Mouse (Mus musculus) thymus, postnatal 25 days (tissue): ENCODE measurements around the gene C1qb.

Source experiments
- DNase-seq: peaks from one replicate; pipeline ENCODE4 v3.0.0; 2022

Gene C1qb

DNA sequence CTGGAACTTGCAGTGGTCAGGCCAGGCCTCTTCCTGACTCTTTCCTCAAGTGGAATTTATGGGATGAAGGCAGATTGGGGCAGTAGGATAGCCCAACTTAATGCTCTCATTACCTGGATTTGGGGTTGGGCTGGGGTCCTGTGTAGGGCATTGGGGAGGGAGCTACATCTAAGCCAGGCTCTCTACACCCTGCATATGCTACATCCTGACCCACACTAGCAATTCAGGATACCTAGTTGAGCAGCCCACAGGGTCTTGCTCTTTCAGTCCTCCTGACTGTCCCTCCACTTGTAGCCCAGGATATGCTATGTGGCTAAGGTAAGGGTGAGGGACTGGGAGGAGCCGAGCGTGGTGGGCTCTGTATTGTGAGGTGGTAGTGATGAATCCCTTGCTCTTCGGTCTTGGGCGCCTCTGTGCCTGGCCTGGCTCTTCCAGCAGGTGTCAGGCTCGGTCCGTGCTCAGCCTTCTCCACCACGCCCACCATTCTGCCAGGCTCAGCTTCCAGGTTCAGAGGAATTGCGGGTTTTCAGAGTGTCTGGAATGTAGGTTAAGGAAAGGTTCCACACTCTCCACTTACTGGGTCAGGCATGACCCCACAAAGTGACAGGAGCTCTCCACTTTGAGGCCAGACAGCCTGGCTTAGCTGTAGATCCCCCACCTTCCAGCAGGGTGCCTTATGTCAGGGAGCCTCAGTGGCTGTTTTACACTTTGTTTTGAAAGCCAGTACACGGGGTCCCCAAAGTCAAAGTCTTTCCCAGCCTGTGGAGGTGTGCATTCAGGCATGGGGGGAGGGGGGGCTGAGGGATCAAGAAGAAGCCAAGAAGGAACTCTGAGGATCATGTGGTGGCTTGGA, 7.9 kb upstream of the C1qb start:
- DNase-seq, result no peak

DNA sequence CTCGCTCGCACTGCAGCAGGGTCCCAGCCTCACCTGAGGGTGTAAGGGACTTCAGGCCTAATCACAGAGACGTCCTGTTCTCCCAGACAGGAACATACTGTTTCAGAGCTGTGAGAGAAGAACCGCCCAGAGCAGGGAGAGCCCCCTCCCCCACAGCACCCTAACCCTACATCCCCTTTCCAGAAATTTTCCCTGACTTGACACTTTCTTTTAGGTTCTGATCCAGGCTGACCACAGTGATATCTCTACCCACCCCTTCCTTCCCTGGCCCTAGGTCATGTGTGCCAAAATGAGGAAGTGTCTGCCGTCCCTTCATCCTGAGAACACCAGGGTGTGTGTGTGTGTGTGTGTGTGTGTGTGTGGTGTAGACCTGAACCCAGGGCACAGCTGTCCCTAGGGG, 6.8 kb upstream of the C1qb start, which contains the start of gene C1qc:
C1qc (minus strand) TSS at position 255 of the 400 bp plus-strand sequence.
- no peak for DNase-seq

DNA sequence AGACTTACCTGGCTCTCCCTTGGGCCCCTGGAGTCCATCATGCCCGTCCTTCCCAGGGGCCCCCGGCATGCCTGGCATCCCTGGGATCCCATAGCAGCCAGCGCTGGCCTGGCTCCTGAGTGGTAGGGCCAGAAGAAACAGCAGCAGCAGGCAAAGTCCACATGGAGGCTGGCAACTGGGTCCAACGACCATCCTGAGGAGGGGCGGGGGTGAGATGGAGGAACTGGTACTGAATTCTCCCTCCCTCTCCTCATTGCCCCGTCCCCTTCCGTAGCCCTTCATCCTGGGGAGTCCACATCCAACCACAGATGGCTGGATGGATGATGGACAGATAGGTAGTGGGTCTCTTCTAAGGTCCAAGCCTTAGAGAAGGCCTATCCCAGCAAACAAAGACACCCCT, 6.4 kb upstream of the C1qb start:
- DNase-seq, result no peak

DNA sequence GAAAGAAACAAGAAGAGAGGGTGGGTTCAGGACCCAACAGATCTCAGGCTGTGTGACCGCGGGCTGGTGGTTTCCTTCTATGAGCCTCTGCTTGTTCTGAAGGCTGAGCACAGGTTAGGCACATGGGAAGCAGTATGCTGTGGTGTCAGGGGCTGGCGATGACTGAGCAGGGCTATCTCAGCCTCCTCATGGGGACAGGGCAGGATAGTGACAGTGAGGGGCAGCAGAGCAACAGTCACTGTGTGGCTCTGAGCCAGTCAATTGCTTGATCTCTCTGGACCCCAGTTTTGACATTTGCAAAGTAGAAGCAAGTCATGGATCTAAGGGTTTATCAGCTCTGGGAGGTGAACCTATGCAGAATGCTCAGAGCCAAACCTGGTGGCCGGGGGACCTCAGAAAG, 5.1 kb upstream of the C1qb start:
- no peak for DNase-seq

DNA sequence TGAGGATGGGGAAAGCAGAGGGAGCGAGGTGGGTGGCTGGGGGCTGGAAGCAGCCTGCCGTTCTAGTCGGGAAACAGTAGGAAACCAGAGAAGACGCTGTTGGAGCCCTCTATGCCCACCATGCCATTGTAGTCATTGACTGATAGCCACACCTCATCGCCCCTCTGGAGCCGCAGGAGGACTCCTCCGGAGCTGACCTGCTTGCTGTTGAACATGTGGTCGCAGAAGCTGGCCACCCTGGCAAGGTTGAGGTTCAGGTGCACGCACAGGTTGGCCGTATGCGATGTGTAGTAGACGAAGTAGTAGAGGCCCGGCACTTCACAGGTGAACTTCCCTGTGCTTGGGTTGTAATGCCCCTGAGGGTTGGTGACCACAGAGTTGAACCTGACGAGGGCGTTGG, 4.0 kb upstream of the C1qb start:
- DNase-seq, result no peak

DNA sequence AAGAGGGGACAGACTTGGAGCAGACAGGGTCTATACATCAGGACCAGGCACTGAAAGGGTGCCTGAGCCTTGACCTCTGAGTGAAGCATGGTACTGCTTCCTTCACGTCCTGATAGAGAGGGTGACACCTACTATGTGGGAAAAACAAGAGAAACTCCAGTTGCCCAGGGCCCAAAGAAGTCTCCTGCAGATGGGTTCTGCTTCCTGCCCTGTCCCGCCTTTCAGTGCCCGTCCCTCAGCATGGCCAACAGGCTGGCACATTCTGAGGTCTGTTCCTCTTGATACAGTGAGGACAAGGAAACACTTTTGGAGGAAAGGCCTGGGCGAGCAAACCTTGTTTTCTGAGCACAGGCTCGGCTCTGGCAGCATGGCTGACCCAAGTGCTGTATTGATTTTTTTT, 1.7 kb upstream of the C1qb start:
- DNase-seq, result no peak

DNA sequence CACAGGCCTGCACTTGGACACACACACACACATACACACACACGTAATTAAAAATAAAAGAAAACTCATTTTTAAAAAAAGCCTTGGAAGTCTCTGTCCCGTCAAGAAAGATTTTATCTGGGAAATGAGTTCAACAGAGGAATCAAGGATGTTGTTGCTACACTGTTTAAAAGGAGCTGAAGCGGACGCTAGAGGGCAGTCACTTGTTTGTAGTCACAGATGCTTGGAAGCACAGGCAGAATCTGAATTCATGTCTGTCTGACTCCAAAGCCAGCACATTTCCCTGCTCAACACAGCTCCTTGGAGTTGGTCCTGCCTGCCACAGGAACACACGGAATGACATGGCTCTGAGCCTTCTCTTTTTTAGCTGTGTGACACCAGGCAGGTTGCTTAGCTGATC, 7.4 kb downstream of the C1qb start:
- DNase-seq, result no peak

DNA sequence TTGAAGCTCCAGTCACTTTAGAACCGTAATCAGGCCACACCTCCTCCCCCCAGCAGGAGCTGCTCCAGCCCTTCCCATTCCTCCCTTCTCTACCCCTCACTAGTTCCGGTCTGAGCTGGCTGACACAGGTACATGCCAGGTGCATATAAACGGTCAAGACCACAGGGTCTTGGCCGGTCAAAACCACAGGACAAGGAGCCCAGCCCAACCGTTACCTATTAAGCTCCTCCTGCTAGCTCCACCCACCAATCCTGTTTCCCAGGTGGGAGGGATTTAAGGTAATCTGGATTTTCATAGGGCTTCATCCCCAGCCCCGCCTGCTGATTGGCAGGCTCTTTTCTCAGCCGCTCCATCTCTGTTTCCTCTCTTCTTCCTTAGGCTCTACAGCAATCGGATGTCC, 7.8 kb downstream of the C1qb start:
- DNase-seq, result no peak

DNA sequence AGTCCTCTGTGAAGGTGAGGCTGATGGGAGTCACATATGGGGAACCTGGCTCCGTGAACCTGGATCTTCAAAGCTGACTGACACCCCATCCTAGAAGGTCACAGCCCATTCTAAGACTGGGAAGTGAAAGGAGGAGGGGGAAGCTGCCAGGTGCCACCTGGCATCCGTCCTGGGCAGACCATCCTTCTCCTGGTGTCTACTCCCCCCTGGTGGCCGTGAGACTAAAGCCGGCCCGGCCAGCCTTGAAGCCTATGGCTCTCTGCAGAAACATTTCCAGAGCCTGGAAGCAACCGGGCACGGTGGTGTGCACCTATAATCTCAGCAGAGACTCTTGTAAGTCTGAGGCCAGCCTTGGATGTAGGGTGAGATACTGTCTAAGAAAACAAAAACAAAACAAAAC, 9.0 kb downstream of the C1qb start:
- peak; percentile 69 for DNase-seq

DNA sequence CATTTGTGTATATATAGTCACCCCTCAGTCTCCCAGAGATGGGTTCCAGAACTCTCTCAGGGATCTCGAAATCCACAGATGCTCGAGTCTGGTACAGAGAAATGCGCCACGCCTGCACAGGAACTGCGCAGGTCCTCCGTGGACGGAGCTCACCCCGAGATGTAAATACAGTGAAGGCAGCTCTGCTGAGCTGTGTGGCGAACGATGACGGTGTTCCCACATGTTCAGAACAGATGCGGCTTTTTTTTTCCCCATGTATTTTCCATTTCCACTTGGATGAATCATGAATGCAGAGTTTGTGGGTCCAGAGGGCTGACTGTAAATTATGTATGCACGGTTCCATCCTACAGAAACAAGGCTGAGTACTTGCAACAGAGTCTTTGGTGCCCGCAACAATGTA, 11.0 kb downstream of the C1qb start:
- DNase-seq, result no peak

DNA sequence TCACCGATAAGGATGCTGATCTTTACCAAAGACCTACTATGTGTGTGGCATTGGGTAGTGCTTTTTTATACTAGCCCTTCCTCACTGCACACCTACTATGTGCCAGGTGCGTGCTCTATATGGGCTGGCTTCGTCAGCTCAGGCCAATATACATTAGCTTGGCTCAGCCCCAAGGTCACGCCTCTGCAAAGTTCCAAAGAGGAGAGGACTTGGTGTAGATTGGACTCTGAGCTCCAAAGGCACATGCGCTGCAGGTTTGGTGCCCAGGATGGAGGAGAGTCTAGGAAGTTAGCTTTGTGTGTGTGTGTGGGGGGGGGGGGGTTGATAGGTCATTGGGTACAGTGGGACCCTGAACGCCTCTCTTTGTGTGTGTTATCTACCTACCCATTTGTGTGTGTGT, 17.6 kb downstream of the C1qb start:
- no peak for DNase-seq

DNA sequence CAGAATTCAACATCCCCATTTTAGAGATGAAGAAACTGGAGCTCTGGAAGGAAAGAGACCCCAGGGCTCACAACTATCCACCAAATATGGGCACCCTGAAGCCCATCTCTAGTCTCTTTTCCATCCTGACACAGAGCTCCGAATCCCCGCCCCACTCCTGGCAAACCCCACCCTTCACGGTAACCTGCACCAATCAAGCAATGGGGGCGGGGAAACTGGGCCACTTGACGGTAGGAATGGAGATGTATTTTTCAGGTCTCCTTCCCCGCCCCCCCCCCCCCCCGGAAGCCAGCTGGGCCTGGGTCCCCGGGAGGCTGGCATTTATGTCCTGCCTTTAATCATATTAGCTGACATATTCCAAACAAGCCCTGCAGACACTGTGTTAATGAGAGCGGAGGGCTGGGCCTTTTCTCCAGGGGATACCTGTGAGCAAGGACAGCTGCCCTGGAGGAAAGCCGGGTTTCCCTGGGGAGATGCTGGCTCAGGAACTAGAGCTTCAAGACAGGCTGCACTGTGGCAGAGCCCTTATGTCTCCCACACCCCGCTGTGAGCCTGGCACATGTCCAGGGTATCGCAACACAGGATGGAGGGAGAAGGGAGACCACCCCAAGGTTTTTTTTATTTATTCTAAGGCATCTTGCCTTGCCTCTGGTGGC, 18.2 kb downstream of the C1qb start:
- no peak for DNase-seq

DNA sequence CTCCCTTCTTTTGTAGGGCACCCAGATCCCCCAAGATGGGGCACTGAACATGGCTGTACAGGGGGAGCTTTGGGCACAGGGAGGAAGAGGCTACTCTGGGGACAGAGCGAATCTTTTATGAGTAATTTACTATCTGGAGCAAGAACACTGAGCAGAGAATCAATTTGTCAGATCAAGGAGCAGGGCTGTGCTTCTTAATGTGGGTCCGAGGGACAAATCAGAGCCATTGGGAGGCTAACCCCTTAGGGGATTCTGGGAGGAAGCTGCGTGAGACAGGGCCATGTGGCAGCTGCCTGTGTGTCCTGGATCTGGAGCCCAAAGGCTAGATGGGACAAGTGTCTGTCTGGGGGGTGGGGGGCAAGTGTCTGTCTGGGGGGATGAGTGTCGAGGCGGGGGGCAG, 20.5 kb downstream of the C1qb start:
- DNase-seq, result no peak

DNA sequence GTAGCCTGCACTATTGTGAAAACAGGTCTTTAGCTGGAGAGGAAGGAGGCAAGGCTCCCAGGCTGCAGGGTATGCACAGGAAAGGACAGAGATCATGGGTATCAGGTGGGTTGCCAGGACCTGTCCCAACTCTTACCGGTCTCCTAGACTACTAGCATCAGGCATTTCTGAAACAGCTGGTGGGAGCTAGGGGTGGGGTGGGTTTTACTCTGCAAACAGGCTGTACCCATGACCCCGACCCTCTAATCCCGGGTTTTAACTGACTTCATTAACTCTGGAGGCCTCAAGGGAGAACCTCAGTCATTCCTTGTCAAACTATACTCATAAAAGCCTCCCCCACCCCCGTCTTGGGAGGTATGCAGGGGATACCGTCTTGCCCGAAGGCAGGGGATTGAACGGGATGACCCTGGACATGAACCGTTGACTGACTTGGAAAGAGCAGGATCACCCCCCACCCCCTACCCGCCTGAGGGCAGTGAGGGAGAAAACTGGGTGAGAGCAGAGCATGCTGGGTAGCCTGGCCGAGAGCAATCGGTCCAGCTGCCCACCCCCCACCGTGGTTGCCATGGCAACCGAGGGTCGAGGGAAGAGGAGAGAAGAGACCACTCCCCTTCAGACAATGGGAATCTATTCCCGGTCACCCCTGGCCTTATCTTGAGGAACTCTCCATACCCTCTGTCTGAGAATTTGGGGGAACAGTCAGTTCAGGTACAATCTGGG, 21.1 kb downstream of the C1qb start:
- no peak for DNase-seq

DNA sequence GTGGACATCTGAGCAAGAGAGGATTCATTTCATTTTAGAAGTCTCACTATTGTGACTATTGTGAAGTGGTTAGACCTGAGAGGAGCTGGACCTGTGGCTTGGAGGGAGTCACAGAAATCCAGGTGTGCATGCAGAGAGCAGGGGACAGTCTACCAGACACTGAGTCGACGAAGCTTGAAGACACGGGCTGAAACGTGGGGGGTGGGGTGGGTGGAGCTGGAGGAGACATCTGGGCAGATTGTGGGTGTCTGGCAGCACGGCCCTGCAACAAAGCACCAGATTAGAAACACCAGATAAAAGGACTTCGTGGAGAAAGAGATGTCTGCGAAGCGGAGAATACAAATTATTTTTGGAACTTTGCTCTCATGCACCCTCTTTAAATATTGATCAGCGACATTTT, 22.5 kb downstream of the C1qb start:
- no peak for DNase-seq

DNA sequence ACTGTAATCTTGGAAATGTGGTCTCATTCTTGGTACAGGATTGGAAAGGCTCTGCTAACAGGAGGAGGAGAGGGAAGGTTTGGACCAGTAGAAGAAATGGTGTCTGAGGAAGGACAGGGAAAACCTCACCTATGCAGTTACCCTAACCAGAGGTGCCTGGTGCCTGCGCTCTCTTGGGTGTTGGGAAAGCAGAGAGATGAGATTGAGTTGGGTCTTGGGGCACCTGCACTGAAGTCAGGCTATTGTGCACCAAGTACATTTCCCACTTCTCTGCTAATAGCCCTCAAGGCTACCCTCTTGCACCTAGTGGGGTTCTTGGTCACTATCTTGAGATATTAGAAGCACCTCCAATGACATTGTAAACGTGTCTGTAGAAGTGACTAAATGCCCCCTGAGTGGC, 23.6 kb downstream of the C1qb start:
- DNase-seq, result no peak

DNA sequence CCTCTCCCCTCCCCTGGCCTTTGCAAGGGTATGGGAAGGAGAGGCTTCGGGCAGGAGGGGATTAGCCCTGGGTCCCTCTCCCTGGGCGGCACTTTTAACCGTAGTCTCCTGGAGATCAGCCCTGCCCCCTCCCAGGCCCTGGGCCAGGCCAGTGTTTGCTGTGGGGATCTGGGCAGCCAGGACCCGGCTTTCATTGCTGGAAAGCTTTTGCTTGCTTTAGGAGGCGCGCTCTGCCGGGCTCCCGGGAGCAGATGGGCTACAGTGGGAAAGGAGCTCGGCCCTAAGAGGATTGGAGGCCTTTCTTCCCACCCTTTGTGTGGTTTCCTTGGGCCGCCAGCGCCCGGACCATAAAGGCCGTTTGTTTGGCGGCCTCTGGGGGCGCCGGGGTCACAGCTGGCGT, 24.2 kb downstream of the C1qb start:
- DNase-seq, result no peak

DNA sequence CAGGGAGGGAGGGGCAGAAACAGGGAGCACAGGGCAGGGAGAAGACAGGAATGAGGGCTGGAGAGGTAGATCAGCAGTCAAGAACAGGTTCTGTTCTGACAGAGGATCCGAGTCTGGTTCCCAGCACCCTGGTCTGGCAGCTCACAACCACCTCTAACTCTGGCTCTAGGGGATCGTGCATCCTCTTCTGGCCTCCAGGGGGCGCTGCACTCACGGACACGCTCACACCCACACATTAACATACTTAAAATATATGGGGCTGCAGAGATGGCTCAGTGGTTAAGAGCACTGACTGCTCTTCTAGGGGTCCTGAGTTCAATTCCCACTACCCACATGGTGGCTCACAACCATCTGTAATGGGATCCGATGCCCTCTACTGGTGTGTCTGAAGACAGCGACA, 26.0 kb downstream of the C1qb start:
- DNase-seq, result no peak

DNA sequence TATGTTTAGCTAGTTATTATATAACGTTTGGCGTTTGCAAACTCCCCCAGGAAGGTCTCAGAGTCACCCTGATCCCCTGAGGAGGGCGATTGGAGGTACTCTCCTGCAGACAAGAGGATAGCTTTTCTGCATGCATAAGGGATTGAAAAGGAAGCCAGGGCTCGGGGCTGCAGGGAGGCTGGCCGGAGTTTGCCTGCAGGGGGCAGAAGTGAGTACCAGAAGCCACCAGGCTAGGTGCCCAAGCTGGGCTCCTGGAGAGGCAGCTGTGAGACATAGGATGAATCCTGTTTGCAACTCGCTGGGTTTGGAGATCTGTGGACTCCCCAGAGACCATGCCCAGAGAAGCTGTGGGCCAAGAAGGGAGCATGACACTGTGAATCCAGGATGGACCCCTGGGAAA, 30.9 kb downstream of the C1qb start:
- peak; percentile 27 for DNase-seq

DNA sequence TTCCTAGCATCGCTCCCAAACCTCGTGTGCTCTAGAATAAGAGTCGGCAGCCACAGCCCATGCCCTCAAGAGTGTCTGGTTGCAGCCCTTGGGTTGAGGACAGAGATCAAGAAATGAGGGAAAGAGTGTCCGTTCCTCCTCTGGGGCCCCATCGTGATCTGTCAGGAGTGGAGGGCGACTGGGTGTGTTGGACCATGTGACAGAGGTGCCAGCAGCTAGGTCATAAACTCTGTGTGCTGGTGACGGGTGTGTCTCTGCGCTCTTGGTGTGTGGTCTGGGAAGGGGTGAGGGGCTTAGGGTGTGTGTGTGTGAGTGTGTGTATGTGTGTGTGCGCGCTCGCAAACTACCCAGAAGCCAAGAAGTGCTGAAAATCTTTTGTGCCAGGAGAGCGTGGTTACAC, 33.0 kb downstream of the C1qb start:
- no peak for DNase-seq

DNA sequence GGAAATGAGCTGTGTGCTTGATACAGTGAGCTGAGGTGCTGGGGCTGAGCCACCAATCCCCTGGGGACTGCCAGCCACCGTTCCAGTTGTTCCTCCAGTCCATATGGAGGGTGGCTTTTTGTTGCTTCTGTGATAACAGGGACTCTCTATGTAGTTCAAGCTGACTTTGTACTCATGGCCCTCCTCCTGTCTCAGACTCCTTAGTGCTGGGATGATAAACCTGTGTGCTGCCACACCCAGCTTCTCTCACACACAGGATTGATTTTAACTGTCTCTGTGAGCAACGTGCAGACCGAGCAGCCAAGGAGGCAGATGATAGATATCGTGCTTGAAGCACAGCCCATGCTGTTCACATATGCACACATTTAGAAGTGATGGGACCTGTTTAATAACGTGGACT, 33.9 kb downstream of the C1qb start:
- no peak for DNase-seq

DNA sequence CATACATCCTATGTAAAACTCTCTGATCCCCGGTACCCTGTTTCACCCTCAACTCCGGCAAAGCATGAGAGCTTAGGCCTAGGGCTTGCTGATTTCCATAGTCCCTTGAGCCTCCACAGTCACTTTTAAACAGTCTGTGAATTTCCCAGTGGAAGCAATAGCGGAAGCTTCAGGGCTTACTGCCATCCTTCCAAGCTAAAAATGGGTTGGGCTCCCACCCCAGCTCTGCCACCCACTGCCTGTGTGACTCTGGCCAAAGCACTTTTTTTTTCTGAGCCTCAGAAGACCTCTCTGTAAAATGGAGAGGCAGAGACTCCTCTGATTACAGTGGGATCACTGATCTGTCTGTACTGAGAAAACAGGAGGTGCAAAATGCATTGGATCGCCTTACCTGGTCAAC, 37.4 kb downstream of the C1qb start:
- DNase-seq, result no peak

DNA sequence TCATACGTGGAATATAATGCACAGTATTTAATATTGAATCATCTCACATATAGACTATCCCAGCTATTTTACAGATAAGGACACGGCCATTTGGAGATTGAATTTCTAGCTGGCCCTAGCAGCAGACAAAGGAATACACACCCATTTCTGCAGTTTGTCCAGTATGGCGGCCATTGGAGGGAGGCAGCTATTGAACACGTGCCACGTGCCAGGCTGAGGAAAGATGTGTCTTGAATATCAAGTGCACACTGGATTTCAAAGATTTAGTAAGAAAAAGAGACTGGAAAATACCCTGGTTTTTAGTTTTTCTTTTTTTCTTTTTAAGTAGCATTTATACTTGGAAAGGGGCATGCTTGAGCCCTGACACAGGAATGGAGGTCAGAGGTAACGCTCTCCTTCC, 38.8 kb downstream of the C1qb start:
- no peak for DNase-seq

DNA sequence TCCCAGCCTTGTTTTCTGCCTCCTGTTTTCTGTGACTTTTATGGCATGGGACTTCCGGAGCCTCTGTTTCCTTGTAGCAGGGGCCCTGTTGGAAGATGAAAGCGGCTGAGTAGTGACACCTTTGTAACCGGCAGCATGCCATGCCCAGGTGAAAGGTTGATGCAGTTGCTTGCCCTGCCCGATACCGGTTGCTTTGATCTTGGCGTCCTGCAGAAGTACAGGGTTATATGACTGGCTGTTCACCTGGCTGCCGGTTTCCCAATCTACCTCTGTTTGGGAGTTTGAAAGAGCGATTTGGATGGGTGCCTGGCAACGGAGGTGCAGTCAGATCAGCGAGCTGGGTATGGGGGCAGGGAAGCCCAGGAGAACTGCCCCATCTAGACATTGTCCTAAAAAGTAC, 43.2 kb downstream of the C1qb start:
- no peak for DNase-seq
